Mouse (Mus musculus): Measurements from ENCODE around the gene Mical2.

Gene Mical2

DNA sequence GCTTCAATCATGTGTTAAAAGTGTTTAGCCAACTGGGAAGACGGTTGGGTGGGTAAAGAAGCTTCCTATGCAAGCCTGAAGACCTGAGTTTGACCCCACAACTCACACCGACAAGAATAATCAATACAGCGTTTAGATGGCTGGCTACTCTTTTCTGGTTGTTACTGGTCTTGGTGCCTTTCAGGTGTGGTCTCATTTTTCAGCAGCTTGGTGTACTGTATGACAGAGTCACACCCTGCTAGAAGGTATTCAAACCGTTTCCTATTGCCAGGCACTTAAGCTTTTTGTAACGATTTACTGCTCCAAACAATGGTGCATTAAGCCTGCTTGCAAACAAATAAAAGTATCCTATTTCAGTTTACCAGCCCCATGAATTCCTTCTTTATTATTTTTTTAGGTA lies 226.8 kb downstream of the Mical2 start:
- DNase-seq (ENCODE audit: low read depth, low spot score), result no peak

DNA sequence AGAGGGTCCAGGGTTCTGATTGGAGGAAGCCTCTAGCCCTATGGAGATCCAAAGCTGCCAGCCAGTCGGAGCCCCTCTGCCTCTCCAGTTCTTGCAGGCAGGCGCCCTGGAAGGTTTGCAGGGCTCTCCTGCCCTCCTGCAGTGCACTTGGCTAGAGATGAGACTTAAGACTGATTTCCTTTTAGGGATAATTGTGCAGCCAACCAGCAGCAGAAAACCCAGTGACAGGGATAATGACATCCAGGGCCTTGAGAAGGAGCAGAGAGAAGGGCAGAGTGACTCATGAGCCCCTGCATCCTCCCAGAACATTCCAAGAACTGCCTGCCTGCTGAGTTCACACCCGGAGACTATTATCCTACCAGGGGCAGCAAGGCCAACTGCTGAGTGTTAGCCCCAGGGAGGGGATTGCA lies 228.2 kb downstream of the Mical2 start:
- DNase-seq (ENCODE audit: low read depth, low spot score), result peak; percentile 87

DNA sequence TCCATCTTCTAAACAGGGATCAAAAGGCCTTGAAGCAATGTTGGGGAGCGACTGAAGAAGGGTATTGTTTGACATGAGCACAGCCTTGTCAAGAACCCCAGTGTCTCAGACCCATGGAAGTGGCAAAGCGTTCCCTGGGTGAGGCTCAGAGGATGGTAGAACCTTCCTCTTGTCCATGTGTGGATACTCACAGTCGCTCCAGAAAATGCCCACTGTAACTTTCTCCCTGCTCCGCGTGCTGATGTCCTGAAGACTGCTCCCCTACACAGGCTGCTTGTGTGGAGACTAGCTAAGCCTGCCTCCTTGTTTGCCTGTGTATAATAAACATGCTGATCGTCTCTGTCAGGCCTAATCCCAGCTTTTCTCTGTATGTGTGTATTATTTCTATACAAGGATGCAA lies 228.7 kb downstream of the Mical2 start:
- no peak for DNase-seq (ENCODE audit: low read depth, low spot score)

DNA sequence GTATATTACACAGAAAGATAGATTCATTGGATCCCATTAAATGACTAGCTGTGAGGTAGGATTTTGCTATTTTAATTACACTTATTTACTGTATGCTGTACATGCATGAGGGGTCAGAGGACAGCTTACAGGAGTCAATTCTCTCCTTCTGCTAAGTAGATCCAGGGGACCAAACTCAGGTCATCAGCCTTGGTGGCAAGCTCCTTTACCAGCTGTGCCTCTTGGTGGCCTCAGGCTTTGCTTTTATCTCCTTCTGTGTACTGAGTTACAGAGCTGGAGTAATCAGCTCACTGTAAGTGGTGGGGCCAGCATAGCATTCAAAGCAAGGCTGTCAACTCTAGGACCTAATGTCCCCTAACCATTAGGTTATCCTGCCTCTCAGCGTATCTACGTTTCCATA lies 229.3 kb downstream of the Mical2 start:
- no peak for DNase-seq (ENCODE audit: low read depth, low spot score)

GRCm38 (mm10) chr7:112455566-112456110 lies 230.0 kb downstream of the Mical2 start:
- DNase-seq (ENCODE audit: low read depth, low spot score), result peak; percentile 76

- no peak for DNase-seq (ENCODE audit: low read depth, low spot score)
These were observed 231.7 kb downstream of the Mical2 start for GRCm38 (mm10) chr7:112457373-112457772.

- DNase-seq (ENCODE audit: low read depth, low spot score), result no peak
These were observed 232.3 kb downstream of the Mical2 start for GRCm38 (mm10) chr7:112457920-112458319.

DNA sequence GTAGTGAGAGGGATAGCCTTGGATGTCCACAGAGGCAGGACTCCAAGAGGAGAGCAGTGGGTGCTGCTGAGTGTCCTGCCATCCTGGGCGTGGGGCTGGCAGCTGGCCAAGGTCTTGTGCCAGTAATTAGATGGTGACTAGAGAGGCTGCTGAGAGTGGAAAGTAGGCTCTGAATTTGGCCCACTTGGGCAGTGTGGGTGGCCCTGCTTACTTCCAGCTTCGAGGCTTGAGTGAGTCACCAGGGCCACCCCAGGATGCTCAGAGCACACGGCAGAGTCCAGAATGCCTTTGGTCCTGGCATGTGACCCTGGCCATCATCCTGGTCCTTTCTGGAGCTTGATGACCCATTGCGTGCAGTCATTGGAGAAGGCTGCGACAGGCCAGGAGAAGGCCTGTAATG lies 232.8 kb downstream of the Mical2 start:
- peak; percentile 59 for DNase-seq (ENCODE audit: low read depth, low spot score)
